Mouse (Mus musculus): ENCODE results near the gene Pitpna.
"Not testable (repeated sequence)": the region's sequence is repeated elsewhere in the genome, so short reads cannot be mapped to it uniquely, and the experiment has no call there.

Pitpna gene

DNA sequence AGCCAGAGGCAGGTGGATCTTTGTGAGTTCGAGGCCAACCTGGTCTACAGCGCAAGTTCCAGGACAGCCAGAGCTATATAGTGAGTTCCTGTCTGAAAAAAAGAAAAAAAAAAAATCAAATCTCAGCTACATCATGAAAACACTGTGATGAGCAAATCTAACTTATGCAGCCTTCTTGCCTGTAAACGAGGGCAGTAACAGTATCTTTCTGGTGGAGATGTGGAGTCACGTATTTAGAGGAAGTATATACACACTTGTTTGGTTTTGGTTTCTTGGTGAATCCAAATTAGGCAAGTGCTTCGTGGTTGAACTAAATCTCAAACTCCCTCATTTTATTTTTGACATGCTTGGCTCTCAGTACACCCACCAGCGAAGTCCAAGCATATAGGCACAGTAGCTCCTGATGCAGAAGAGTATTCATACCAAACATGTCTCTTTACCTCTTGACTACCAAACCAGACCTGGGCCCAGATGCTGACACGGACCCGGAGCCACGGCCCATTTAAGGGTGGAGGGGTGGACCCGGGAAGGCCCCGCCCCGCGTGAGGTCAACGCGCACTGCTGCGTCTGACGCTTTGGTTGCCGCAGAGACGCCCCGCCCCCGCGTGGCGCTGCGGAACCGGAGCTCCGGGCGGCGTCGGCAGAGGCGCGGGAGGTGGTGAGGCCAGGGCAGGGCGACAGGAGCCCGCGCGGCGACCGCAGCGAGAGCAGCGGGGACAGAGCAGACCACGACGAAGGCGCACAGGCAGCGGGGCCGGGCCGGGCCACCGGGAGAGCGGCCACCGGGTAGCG lies at the start of gene Pitpna:
Gene Pitpna, plus strand, starts transcription at position 605 of the 792 bp plus-strand sequence.
- peak; percentile 93 to 95 for DNase-seq (ENCODE audit: low spot score in 2 of 2)

DNA sequence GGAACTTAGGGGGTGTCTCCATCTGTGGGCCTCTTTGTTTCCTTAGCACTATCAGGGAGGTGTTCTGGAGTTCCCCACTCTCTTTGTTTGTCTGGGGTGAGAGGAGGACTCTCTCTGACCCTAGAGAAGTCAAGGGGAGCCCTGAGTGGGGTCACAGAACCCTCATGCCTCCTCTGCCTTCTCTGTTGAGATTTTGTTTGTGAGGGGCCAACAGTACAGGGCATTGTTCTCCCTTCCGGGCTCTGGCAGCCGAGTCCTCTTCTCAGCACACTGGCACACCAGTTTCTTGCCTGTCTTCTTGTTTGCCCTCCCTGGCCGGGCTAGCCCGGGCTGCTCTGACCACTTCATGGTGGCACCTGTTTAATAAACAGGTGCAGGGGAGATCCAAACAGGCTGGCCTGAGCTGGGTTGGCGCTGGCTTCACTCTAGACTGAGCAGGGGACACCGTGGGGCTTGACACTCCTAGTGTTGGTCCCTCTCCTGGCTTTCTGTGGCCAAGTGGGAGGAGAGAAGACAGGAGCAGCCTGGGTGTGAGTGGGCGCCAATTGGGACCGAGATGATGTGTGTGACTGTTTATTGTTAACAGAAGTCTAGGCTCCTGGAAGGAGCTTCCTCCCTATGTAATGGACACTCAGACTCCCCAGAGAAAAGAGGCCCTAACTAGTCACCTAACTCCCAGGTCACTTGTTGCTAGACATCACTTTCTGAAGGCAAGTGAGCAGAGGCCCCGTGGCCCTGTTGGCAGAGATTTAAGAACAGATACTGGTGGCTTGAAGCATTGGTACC lies 49.5 kb upstream of the Pitpna start:
- no peak for DNase-seq (ENCODE audit: low spot score in 2 of 2)

DNA sequence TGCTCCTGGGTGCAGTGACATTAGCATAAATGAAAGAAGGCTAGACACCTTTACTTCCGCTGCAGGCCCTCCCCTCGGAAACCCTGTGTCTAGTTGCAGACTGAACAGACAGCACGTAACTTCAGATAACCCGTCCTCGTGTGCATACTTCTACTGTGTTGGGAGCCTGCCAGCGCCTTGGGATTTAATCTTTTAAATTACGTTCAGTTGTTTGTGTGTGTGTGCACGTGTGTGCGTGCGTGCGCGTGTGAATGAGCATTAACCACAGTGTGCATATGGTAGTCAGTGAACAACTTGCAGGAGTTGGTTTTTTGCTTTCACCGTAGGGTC lies 49.0 kb upstream of the Pitpna start:
- no peak for DNase-seq (ENCODE audit: low spot score in 2 of 2)

DNA sequence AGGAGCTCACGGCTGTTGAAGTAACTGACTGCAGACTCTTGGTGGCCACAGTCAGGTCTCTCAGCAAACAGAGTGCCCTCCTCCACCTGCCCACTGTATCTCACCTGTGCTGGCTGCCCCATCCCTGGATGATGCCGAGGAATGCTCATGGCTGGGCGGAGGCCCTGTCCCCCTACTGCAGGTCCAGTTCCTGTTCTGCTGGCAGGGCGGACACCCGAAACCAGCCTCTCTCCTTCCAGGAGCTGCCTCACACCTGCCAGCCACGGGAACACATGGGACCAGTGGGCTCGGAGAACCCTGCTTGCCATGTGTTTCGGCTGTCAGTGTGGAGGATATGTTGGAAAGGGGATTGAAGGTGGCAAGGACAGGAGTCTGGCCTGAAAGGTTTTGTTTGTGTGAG lies 47.7 kb upstream of the Pitpna start:
- no peak for DNase-seq (ENCODE audit: low spot score in 2 of 2)

DNA sequence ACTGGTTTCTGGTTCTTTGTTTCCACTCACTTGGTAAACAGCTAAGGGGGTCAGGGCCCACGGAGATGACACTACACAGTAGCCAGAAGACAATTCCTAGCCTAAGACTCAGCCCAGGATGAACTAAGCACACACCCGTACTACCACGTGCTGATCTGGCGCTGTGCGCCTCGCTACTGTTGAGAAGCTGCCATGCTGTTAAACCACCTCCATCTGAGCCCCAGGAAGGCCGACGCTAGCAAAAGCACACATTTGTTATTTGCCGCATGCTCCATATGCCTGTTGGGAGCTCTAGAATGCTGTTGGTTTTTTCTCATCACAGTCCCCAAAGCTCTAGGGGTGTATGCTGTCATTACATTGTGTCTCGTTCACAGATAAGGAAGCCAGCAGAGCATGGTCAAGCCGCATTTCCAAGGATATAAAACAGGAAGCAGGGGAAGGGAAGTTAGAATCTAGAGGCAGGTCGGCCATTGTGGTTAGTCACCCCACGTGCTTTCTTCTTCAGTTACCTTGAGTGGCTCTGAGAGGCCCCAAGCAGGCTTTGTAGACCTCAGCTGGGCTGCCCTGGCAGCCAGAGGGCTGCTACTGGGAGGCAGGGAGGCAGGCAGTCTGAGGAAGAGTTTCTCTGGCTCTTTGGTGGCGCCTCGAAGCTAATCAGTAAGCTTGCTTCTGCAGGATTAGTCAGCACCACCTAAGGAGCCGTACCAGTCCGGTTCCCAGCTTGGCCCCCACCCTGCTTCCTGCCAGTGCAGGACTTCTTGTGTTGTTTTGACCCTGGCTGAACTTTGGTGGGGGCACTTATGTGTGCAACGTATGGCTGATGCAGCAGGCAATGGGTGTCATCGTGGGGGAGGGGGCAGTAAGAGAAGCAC lies 47.0 kb upstream of the Pitpna start:
- DNase-seq (ENCODE audit: low spot score in 2 of 2): no peak

DNA sequence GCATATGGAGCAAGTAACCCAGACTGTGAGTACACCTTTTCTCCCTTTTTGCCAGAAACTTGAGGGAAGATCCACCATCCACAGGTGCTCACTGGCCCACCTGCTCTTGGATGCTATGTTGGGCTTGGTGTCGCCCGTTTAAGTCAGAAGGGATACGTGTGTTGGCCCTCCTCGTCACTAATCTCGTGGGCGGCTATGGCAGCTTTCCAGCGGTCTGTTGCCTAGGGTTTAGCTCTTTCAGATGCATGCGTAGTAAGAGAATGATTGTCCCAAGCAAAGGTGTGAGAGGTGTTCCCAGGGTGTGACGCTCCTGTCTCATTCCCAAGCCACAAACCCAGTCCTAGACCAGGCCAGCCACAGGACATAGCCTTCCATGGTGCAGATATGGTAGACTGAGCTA lies 43.2 kb upstream of the Pitpna start:
- DNase-seq (ENCODE audit: low spot score in 2 of 2): no peak

DNA sequence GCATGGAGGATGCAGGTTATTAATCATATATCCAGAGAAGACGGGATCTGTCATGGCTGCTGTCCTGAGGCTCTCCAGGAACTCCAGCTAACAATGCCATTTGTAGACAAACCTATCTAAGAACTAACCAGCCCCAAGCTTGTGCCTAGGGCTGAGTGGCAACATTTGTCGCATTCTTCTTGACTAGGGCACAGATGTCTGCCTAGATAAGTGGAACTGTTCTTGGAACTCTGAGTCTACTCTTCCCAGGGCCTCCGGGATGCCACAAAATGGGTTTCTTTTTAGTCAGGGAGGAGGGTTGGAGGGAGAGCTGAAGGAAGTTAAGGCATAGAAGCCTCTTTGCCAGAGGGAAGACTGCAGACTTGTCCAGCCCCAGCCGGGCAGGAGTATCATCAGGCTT lies 41.8 kb upstream of the Pitpna start:
- DNase-seq (ENCODE audit: low spot score in 2 of 2): no peak

DNA sequence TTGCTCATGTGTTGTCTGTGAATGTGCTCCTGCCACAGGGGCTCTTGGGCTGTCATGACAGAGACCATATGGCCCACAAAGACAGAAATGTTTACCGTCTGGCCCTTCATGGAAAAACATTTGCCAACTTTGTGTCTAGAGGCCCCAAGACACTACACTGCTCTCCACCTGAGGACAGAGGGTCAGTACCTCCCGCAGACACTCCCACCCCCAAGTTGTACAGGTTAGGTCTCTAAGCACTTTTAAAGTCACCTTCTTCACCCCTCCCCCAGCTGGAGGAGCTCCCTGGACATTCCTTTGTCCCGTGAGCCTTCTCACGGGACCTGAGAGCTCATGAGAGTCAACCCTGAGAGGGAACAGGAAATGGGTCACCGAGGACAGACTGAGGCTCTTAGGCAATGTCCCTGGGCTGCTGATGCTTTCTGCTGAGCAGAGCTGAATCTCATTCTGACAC lies 38.2 kb upstream of the Pitpna start:
- DNase-seq (ENCODE audit: low spot score in 2 of 2): no peak

DNA sequence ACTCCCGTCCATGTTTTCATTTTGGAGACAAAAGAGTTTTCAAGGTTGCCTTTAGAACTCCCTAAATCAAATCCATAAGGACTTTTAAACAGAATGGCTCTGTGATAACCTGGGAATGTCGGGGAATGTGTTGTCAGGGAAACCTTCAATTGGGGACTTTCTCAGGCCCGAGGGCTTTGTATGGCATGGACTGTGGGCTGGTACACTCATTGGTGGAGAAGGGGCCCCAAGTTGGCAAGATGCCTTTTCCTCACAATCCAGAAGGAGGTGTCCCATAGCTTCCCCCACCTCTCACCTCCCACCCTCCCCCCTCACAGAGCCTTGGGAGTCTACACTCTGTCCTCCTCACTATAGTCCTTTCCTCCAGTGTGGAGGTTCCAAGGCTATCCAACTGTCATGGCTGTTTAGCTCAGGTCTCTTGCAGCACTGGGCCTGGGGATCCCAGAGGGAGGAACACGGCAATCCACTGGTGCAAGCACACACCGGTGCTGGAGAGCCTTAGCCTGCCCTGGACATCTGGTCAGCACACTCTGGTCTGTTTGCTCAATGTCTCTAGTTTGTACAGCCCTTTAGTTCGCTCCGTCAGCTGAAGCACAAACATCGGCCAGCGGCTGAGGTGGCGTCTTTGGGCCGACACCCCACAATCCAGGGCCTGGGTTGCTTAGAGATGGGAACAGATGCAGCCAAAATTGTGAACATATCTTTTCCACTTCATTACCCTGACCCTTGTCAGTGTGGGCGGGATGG lies 37.5 kb upstream of the Pitpna start:
- DNase-seq (ENCODE audit: low spot score in 2 of 2): no peak

DNA sequence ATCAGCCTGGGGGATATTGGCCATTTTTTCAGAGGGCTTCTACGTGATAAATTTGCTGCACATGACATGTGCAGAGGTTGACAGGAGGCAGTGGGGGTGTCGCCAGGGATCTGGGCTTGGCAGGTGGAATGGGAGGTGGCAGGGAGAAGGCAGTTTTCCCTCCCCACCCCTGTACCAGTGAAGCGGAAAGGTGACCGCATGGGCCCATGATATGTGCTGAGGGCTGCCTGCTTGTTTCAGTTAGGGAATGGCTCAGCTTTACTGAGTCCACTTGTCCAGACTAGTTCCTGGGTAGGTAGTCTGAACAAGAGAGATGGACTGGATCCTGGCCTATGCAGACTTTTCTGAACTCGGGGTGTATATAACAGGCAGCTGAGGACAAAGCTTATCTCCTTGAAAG lies 36.6 kb upstream of the Pitpna start:
- no peak for DNase-seq (ENCODE audit: low spot score in 2 of 2)

DNA sequence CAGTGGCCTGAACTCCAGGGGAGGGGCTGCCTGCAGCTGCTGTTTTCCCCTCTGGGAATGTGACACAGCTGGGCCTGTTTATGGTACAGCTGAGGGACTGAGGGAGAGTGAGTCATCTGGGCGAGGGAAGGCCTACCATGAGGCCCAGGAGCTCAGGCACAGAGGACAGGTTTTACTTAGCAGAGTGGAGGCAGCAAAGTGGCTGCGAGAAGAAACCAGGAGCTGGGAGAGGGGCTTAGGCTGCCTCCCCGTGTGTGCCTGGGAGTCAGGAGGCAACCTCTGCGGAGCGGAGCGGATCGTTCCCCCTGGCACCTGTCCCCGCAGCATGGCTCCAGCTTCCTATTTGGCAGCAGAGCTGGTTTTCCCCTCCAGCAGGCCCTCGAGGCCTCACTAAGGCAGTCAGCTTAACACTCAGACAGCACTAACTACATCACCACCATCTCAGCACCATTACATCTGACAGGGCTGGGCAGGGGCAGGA lies 35.9 kb upstream of the Pitpna start:
- no peak for DNase-seq (ENCODE audit: low spot score in 2 of 2)

DNA sequence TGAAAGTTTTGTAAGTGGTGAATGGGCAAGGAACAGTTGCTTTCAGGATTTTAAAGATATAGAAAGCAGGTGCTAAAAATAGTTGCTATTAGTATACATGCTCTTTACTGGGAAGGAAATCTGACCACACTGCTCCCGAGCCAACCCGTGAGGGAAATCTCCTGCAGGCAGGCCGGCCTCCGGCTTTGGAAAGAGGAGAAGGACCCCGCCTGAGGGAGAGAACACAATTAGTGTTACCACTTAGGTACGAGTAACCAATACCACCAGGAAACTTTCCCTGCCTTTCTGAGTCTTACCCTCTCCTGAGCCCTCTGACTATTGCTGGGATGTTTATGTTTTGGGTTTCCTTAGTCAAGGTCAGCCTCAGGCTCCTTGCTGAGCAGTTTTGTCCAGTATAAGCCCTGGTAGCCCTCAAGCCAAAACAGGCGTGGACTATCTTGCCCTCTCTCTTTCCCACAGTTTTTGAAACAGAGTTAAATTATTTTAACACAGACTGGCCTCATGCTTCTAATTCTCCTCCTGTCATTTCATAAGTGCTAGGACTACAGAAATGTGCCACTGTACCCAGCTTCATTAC lies 34.9 kb upstream of the Pitpna start:
- DNase-seq (ENCODE audit: low spot score in 2 of 2): no peak

DNA sequence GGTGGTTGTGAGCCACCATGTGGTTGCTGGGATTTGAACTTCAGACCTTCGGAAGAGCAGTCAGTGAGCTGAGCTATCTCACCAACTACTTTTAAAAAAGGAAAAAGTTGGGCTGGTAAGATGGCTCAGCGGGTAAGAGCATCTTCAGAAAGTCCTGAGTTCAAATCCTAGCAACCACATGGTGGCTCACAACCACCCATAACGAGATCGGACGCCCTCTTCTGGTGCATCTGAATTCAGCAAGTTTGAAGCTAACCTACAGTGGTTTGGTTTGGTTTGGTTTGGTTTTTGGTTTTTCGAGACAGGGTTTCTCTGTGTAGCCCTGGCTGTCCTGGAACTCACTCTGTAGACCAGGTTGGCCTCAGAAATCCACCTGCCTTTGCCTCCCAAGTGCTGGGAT lies 31.9 kb upstream of the Pitpna start:
- DNase-seq (ENCODE audit: low spot score in 2 of 2): not testable (repeated sequence)

DNA sequence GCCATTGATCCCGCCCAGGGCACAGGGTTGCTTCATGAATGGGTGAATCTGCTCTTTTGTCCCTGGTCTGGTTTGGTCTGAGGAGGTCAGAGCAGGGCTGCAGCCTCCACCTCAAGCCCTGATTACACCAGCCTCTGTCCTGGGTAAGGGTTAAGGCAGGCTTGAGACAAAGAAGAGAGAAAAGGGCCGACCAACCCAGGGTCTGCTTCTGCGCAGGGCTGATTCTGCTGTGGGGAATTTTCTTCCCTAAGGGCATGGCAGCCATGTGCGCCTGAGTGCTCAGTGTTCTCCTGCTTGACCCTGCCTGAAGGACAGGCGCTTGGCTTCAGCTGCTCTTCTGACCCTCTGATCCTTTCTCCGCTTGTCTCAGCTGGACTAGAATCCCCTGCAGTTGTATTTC lies 30.8 kb upstream of the Pitpna start:
- DNase-seq (ENCODE audit: low spot score in 2 of 2): no peak

DNA sequence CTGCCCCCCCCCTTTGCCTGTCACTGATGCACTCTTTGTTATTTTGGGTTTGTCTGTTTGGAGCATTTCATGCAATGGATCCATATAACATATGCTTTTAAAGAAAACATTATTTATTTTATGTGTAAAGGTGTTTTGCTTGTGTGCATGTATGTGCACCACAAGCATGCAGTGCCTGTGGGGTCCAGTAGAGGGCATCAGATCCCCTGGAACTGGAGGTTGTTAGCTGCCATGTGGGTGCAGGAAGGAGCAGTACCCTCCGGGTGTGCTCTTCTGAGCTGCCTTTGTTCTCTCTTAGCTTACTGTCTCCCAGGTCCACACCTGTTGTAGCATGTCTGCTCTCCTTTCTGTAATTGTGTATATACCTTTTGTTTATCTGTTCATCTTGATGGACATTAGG lies 29.8 kb upstream of the Pitpna start:
- DNase-seq (ENCODE audit: low spot score in 2 of 2): no peak

DNA sequence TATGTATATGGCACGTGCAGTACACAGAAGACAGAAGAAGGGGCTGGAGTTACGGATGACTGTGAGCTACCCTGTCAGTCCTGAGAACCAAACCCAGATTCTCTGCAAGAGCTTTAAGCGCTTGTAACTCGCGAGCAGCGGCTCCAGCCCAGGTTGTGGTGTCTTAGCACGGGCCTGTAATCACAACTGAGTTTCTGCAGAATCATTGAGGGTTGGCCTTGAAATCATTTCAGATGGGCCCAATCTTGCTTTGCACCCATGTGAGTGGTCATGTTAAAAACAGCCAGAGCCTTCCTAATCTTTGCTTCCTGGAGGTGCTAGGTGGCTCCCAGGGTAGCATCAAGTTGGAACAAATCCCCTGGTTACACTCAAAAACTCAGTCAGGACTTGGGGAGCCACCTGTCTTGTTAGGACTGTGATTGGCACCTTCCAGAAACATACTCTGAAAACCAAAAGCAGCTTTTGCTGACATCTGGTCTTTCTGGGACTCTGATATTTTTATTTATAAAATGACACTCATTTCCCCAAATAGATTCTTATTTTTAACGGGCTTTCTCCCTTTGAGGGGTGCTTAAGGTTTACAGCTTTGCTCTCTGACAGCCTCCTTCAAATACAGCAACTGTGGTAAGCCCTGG lies 27.9 kb upstream of the Pitpna start:
- no peak for DNase-seq (ENCODE audit: low spot score in 2 of 2)

DNA sequence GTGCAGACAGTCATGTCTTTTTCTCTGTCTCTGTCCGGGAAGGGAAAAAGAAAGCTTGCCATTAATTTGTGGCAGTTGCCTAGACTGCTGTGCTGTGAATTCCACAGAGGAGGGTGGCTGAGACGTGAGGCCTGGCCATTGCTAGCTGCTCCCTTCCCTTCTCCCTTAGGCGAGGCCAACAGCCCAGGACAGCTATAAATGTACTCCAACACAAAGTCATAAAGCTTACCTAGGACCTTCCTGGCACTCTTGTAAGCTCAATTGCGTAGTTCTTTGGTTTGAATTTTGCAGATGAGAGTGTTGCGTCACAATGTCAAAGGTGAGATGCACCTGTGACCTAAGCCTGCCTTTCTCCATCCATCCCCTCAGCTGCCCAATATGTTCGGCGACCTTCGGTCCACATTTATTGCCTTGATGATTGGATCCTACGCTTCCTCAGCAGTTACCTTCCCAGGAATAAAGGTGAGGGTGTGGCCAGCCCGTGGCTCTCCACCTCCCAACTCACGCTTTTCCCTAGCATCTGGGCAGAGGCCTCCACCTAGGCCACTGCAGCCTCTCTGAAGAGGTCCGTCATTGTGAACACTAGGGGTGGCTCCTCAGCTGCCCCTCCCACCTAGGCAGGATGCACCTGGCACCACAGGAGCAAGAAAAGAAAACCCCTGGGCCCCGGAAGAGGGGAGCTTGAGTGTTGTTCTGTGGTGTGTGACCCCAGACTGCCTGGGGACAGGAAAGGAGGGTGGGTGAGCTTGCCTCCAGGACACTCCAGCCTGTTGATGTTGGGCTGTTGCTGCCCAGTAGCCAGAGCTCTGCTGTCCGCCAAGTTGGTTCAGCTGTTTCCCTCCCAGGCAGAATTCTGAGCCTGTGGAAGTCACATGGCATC lies 27.1 kb upstream of the Pitpna start:
- no peak for DNase-seq (ENCODE audit: low spot score in 2 of 2)

DNA sequence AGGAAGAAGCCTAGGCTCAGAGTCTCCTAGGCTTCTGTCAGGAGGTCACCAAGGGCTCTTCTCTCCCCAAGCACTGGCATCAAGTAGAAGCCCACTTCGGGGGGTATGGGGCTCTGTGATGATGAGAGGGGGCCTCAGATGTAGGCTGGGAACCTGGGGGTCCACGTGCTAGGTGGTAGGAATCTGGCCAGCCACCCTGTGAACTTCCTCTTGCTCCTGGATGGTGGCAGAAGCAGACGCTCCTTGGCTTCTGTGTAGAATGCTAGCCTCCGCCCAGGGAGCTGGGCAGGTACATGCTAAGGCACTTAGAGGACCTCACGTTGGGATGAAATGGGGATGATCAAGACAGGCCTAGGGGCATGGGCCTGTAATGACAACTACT lies 26.5 kb upstream of the Pitpna start:
- DNase-seq (ENCODE audit: low spot score in 2 of 2): no peak

DNA sequence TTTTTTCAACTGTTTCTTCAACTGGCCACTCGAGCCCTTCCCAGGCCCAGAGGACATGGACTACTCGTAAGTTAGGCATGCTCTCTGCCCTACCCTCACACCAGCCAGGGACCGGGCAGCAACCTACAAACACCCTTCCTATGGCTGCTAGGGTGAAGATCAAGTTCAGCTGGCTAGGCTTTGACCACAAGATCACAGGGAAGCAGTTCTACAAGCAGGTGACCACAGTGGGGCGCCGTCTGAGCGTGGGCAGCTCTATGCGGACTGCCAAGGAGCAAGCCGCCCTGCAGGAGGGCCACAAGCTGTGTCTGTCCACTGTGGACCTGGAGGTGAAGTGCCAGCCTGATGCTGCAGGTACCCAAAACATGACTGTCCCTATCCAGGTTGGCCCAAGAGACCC lies 25.1 kb upstream of the Pitpna start:
- no peak for DNase-seq (ENCODE audit: low spot score in 2 of 2)

Measured in frontal cortex, postnatal 10 days (tissue).